Mouse (Mus musculus) stomach, embryonic 14.5 days (tissue): ENCODE results near the gene S100a3. TPM values are rescaled to one million over a fixed set of nuclear protein-coding genes. Genes with fewer than 3 reads are reported as not detected.
A peak's percentile ranks its signal among the peaks of the same experiment; 100 is the strongest.

Experiments
- ATAC-seq: fragments of 200-750 bp; cut with Nextera tagmentation; 2 replicates; pipeline ENCODE4 v1.8.0; 2017; ENCODE audit warnings: low read depth, moderate TSS enrichment; ENCODE audit not compliant: insufficient number of reproducible peaks, insufficient read depth, low FRiP score
- H3K27ac ChIP-seq: fragments of 300-500 bp; sonication (generic); 2 replicates; pipeline ENCODE4 v1.5.1; 2014; ENCODE audit warnings: mild to moderate bottlenecking, low read length, moderate library complexity, mixed read lengths
- H3K27me3 ChIP-seq: fragments of 300-500 bp; sonication (generic); 2 replicates; pipeline ENCODE4 v1.6.1; 2014; ENCODE audit warnings: low read length, control low read depth, mixed read lengths; ENCODE audit not compliant: control insufficient read depth, insufficient read depth
- H3K36me3 ChIP-seq: fragments of 300-500 bp; sonication (generic); 2 replicates; pipeline ENCODE4 v1.6.1; 2014; ENCODE audit warnings: mild to moderate bottlenecking, control low read depth, low read length, moderate library complexity, mixed read lengths; ENCODE audit not compliant: control insufficient read depth, insufficient read depth
- H3K4me1 ChIP-seq: fragments of 300-500 bp; sonication (generic); 2 replicates; pipeline ENCODE4 v1.6.1; 2014; ENCODE audit warnings: low read length, control low read depth, mixed read lengths; ENCODE audit not compliant: control insufficient read depth, insufficient read depth
- H3K4me2 ChIP-seq: fragments of 300-500 bp; sonication (generic); replicated peaks from 2 replicates; pipeline ENCODE4 v1.6.1; 2014; ENCODE audit warnings: low read depth, low read length, control low read depth
- H3K4me3 ChIP-seq: fragments of 300-500 bp; sonication (generic); 2 replicates; pipeline ENCODE4 v1.5.1; 2014; ENCODE audit warnings: low read depth, low read length, control low read depth
- H3K9ac ChIP-seq: fragments of 300-500 bp; sonication (generic); replicated peaks from 2 replicates; pipeline ENCODE4 v1.6.1; 2014; ENCODE audit warnings: low read depth, mild to moderate bottlenecking, control low read depth, low read length, moderate library complexity, mixed read lengths
- H3K9me3 ChIP-seq: fragments of 300-500 bp; sonication (generic); 2 replicates; pipeline ENCODE4 v1.6.1; 2016; ENCODE audit warnings: low read depth, low read length, control low read depth; ENCODE audit not compliant: control insufficient read depth
- WGBS: fragments of 180-500 bp; shearing (Covaris S2); extraction: QIAGEN DNeasy Blood & Tissue Kit; methylation state at CpG from one replicate; pipeline ENCODE4 v1.1.7; 2014; 5-methylcytosine and 5-hydroxymethylcytosine counted together
- polyA plus RNA-seq: library from polyadenylated mRNA; unstranded; fragments of >200 nt; fragmentation: Nextera tagmentation; extraction: Ambion mirVana; gene quantifications from 2 replicates; pipeline ENCODE4 v1.2.1, GENCODE M21; 2014

The S100a3 gene
- polyA plus RNA-seq, 1 experiment from 2014 or later, result 0.42 TPM

DNA sequence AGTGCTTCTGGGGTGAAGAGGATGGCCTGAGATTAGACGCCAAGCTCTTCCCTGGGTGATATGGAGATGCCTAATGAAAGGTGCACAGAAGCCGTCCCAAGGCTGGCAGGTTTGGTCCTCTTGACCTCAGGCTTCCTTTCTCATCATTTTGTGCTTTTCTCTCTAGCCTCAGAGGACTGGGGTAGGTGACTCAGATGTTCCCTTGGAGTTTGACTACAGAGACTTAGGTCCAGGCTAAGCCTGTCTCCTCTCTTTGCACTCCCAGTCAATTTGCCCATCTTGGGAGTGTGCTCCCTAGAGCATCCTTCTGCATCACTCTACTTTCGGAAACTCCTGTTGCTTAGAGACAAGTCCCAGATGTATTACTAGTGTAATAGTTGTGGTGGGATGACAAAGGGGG, 47.0 kb downstream of the S100a3 start:
- Histone ChIP-seq H3K4me2 (no peak overlapping the region), H3K27ac (no peak overlapping the region), H3K4me1 (peaks cover 25% of the 10 kb centered on the region), H3K4me3 (no peak overlapping the region), H3K9ac (no peak overlapping the region), H3K9me3 (no peaks in the 10 kb centered on the region), H3K27me3 (no peaks in the 10 kb centered on the region), H3K36me3 (no peaks in the 10 kb centered on the region)
- 87% methylated on average over 3 of the region's 3 CpGs for WGBS
- ATAC-seq, result no peak

DNA sequence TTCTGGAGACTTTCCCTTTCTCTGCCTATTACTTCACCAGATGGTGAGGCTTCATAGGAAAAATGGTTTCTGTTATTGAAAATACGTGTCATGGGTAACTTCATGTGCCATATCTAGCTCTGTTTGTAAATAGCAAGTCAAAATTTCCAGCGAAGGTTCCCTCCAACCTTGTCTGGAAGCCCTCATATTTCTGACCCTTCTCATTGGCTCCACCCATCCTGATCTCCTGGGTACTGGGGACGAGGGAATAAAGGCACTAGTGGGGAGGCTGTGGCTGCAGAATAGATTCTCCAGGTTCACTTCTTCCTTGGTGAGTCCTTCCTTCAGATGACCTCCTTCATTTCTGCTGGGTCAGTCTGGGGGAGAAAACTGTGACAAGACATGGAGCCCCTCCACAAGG, 47.8 kb downstream of the S100a3 start, which contains the start of gene S100a5:
Gene S100a5, plus strand, starts transcription at position 301 of the 400 bp plus-strand sequence.
- no peak for ATAC-seq
- no peak within 1 kb of the TSS for H3K4me2 ChIP-seq
- no peaks in the 10 kb centered on the region for H3K36me3 ChIP-seq
- no peak within 1 kb of the TSS for H3K9ac ChIP-seq
- H3K9me3 ChIP-seq, result no peaks in the 10 kb centered on the region
- peaks cover 25% of the 10 kb centered on the region for H3K4me1 ChIP-seq
- H3K27ac ChIP-seq, result no peak within 1 kb of the TSS
- WGBS, result 53% methylated on average over 3 of the region's 3 CpGs
- H3K4me3 ChIP-seq, result no peak within 1 kb of the TSS
- H3K27me3 ChIP-seq, result no peaks in the 10 kb centered on the region

DNA sequence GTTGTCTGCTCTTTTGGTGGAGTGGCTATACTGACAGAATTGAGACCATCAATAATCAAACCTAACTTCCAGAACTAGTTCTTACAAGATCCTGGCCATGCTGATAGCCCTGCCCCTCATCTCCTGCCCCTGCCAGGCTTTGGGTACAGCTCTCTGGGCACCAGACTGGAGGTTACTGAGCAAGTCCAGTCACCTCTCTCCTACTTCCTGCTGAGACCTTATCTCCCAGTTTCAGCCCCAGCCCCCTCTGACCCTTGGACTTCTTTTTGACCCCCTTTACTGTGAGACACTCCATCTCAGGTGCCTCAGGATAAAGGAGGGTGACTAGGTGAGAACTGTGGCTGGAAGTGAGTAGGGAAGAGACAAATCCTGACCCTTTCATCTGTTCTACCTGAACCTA, 48.7 kb downstream of the S100a3 start:
- Histone ChIP-seq H3K36me3 (no peaks in the 10 kb centered on the region), H3K4me2 (no peak overlapping the region), H3K4me3 (no peak overlapping the region), H3K4me1 (peaks cover 25% of the 10 kb centered on the region), H3K9me3 (no peaks in the 10 kb centered on the region), H3K27ac (no peak overlapping the region), H3K27me3 (no peaks in the 10 kb centered on the region), H3K9ac (no peak overlapping the region)
- ATAC-seq, result no peak

DNA sequence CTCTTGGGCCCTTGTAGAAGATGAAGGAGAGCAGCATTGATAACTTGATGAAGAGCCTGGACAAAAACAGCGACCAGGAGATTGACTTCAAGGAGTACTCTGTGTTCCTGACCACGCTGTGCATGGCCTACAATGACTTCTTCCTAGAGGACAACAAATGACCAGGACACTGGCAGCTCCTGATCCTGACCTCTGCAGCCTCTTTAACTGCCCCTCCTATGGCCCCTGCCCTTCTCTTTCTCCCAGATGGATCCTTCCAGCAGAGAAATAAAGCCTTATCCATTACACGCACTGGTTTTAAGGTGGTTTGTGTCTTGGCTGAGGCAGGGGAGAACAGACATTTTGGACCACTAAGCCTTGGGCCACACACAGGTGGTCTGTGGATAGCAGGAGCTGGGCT, 51.1 kb downstream of the S100a3 start:
- Histone ChIP-seq H3K4me3 (no peak overlapping the region), H3K27me3 (no peaks in the 10 kb centered on the region), H3K4me1 (peaks cover 16% of the 10 kb centered on the region; the same call in 1 of the 2 replicates), H3K9me3 (no peaks in the 10 kb centered on the region), H3K36me3 (no peaks in the 10 kb centered on the region), H3K9ac (no peak overlapping the region), H3K27ac (no peak overlapping the region), H3K4me2 (no peak overlapping the region)
- WGBS, result 92% methylated on average over 3 of the region's 3 CpGs
- no peak for ATAC-seq

DNA sequence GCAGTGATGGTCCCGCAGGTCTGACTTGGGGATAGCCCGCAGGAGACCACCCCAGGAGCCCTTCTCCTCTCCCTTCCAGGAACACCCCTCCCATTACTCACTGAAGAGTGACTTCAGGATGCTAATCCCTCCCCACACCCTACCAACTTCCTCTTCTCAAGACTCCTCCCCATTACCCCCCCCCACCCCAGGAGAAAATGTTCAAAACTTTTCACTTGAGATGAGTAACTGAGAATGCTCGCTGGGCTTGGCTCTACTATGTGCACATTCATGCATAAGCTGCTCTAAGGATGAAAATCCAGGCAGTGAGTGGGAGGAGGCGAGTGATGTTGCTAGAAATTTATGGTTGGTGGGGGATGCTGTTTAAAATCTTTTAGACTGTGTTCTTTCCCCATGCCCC, 51.7 kb downstream of the S100a3 start:
- 59% methylated on average over 4 of the region's 4 CpGs for WGBS
- no peaks in the 10 kb centered on the region for H3K36me3 ChIP-seq
- no peak for ATAC-seq
- H3K9ac ChIP-seq, result no peak overlapping the region
- H3K4me3 ChIP-seq, result no peak overlapping the region
- H3K27ac ChIP-seq, result no peak overlapping the region
- H3K4me2 ChIP-seq, result no peak overlapping the region
- H3K9me3 ChIP-seq, result no peaks in the 10 kb centered on the region
- peaks cover 16% of the 10 kb centered on the region; the same call in 1 of the 2 replicates for H3K4me1 ChIP-seq
- H3K27me3 ChIP-seq, result no peaks in the 10 kb centered on the region

DNA sequence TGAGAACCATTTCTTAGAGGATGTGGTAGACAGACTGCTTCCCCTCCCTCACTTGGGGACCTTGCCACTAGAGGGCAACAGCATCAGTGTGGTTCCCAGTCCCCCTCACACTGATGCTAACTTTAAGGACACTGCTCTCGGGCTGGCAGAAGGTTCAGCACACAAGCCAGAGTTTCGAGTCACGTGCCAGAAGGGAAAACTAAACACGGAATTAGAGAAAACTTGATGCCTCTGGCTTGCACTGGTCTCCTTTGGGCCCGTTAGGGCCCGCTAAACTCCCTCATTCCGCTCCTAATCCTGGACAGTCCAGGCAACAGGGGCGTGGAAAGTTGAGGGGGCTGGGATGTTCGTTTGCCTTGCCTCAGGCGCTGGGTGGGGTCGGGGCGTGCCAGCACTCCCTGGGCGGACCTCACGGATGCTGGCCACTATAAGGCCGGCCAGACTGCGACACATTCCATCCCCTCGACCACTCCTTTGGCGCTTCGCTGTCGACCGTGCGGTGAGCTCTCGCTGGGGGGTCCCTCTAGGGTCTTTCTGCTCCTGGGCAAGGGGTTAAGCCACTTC, 52.4 kb downstream of the S100a3 start, which contains the start of gene S100a6:
Gene S100a6, plus strand, starts transcription at position 155 of the 564 bp plus-strand sequence.
- no peaks in the 10 kb centered on the region; the same call in 1 of the 2 replicates for H3K9me3 ChIP-seq
- peak within 1 kb of the TSS; percentile 69 for H3K4me2 ChIP-seq
- H3K27ac ChIP-seq, result peak within 1 kb of the TSS; percentile 21; the same call in 1 of the 2 replicates
- 1% methylated on average over 23 of the region's 23 CpGs for WGBS
- peak within 1 kb of the TSS; percentile 35 for H3K4me3 ChIP-seq
- H3K27me3 ChIP-seq, result no peaks in the 10 kb centered on the region
- peaks cover 16% of the 10 kb centered on the region; the same call in 1 of the 2 replicates for H3K4me1 ChIP-seq
- H3K9ac ChIP-seq, result 0 out of 2 replicates have a peak within 1 kb of the TSS, but pooled peaks have one; percentile 25
- H3K36me3 ChIP-seq, result no peaks in the 10 kb centered on the region
- peak; percentile 70 for ATAC-seq

DNA sequence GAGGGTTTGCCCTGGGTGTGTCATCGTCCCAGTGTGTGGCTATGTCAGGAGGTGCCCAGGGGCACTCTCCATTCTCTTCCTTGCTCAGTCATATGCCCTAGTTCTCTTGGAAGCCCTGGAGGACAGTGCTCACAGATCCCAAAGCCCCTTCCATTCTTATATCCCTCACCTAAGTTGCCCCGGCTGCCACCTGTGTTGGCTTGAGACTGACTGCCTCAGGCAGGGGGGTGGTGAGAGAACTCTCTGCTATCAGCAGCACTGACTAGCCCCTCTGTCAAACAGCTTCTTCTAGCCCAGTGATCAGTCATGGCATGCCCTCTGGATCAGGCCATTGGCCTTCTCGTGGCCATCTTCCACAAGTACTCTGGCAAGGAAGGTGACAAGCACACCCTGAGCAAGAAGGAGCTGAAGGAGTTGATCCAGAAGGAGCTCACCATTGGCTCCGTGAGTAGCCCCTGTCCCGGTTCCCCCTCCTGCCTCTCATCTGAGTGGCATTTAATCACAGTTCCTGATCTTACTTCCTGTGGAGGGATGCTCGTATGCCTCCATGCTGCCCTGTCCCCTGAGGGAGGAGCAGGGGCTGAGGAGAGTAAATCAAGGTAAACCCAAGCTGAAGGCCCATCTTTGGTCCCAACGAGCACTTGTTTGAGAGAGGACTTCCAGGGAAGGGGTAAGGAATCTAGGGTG, 53.2 kb downstream of the S100a3 start:
- Histone ChIP-seq H3K4me1 (peaks cover 16% of the 10 kb centered on the region; the same call in 1 of the 2 replicates), H3K9me3 (no peaks in the 10 kb centered on the region; the same call in 1 of the 2 replicates), H3K27ac (0 out of 2 replicates have a peak overlapping the region, but pooled peaks have one; percentile 80), H3K9ac (0 out of 2 replicates have a peak overlapping the region, but pooled peaks have one; percentile 25), H3K4me2 (peak overlapping the region; percentile 69), H3K4me3 (peak overlapping the region; percentile 35), H3K27me3 (no peaks in the 10 kb centered on the region), H3K36me3 (no peaks in the 10 kb centered on the region)
- no peak for ATAC-seq
- WGBS, result 64% methylated on average over 7 of the region's 7 CpGs

DNA sequence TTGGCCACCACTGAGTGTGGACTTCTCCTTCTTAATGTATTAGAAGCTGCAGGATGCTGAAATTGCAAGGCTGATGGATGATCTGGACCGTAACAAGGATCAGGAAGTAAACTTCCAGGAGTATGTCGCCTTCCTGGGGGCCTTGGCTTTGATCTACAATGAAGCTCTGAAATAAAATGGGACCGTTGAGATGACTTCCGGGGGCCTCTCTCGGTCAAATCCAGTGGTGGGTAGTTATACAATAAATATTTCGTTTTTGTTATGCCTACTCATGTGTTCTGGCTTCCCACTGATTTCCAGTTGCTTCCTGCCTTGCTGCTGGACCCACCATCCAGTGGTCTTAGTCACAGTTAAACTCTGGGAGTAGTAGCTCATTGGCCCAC, 53.8 kb downstream of the S100a3 start:
- peaks cover 16% of the 10 kb centered on the region; the same call in 1 of the 2 replicates for H3K4me1 ChIP-seq
- H3K4me2 ChIP-seq, result peak overlapping the region; percentile 69
- no peaks in the 10 kb centered on the region for H3K27me3 ChIP-seq
- WGBS, result 84% methylated on average over 6 of the region's 6 CpGs
- H3K9ac ChIP-seq, result no peak overlapping the region
- H3K4me3 ChIP-seq, result peak overlapping the region; percentile 35; the same call in 1 of the 2 replicates
- no peaks in the 10 kb centered on the region; the same call in 1 of the 2 replicates for H3K9me3 ChIP-seq
- no peaks in the 10 kb centered on the region for H3K36me3 ChIP-seq
- H3K27ac ChIP-seq, result peak overlapping the region; percentile 80
- ATAC-seq, result no peak
